Mouse (Mus musculus): ENCODE measurements around the gene Stk38.

The Stk38 gene

GRCm38 (mm10) chr17:28924957-28925595, 82.7 kb downstream of the Stk38 start:
- DNase-seq (ENCODE audit: low spot score): no peak

GRCm38 (mm10) chr17:28922096-28922495, 85.7 kb downstream of the Stk38 start:
- DNase-seq (ENCODE audit: low spot score): no peak

- DNase-seq (ENCODE audit: low spot score): no peak
Measured at GRCm38 (mm10) chr17:28921086-28921485, 86.7 kb downstream of the Stk38 start.

All from left cerebral cortex, adult 11 months (tissue).